Mouse (Mus musculus) splenic B cell, adult 2 months (primary cell): ENCODE data around the gene Itga6.
A peak's percentile ranks its signal among the peaks of the same experiment; 100 is the strongest.

Experiments used
- DNase-seq: peaks from one replicate; pipeline ENCODE4 v3.0.0-alpha.2; 2011; ENCODE audit warnings: low read depth, low spot score
- H3K27me3 ChIP-seq: 2 replicates; pipeline ENCODE4 v1.6.1; 2012; ENCODE audit warnings: mild to moderate bottlenecking, low read length, moderate library complexity, mixed read lengths; ENCODE audit not compliant: control insufficient read depth, poor library complexity, insufficient read depth, severe bottlenecking
- H3K36me3 ChIP-seq: 2 replicates; pipeline ENCODE4 v1.6.1; 2012; ENCODE audit warnings: mild to moderate bottlenecking, low read length, moderate library complexity, mixed read lengths; ENCODE audit not compliant: control insufficient read depth, poor library complexity, insufficient read depth, severe bottlenecking

Gene Itga6

DNA sequence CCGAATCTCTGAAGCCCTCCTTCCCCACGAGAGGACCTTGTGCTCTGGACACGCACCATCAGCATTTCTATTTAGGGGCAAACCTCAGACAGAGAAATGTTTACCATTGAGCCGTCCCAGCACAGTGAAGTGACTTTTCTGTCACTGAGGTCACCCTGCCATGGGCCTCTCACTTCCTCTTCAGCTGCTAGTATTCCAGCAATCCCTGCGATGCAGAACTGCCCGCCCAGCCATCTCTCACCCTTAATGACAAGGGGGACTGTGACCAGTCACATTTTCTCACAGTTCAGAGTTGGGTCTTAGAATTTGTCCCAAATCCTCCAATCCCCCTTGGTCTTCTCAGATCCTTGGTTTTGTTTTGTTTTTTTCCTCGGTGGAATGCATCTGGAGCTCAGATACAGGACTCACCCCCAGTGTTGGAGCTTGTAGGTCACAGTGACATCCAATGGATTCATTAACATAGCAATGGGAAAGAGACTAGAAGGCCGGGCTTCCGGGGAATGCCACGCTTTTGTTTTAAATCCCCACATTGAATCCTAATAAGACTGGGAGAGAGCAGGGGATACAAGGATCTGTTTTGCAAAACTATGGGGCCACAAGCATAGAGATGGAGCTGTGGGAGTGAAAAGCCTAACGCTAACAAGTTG, 432 bp upstream of the Itga6 start:
- peak; percentile 32 for DNase-seq
- Histone ChIP-seq H3K36me3 (no peaks in the 10 kb centered on the region), H3K27me3 (no peaks in the 10 kb centered on the region; the same call in 1 of the 2 replicates)

DNA sequence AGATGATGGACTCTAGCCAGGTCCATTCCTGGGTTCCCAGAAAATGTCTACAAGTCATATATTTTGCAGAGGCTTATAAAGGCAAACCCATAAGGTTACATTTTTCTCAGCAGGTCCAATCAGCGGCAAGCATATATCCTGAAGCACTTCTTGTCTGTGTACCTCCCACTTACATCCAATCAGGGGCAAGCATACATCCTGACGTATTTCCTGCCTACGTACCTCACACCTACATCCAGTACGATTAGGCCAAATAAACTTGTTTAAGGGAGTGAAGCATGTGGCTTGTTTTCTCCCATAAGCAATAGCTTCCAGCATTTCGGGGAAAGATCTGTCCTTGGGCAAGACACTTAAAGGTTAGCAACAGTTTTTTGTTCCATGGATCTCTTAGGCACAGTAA, 3.0 kb downstream of the Itga6 start:
- Histone ChIP-seq H3K36me3 (no peaks in the 10 kb centered on the region), H3K27me3 (no peaks in the 10 kb centered on the region; the same call in 1 of the 2 replicates)
- no peak for DNase-seq

DNA sequence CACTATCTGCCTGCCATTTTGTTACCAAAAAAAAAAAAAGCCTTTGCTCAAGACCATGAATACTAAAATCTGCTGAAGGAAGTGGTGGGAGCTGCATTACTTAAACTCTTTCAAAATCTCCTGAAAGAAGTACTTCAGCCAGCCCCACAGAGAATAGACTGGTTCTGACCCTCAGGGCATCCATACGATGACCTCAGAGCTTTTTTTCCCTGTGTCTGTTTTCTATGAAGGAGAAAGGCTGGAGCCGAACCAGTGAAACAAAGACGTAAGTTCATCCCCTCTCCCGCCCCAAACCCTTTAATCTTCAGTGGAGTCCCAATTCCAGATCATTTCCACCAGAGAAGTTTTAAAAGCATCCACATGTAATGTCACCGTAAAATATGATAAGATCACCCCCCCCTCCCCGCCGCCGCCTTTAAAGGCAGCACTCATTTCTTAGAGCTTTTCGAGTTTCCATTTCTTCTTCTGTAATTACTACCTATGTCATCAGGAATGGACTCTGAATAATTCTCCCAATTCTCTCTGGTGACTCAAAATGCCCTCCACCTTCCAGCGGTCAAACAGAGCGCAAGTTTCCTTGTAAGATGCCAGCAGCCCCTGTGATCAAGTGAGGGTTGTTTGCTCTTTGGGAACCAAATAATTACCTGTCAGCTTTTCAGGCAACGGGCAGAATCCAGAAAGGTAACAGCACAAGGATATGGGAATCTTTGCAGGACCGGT, 4.1 kb downstream of the Itga6 start:
- H3K27me3 ChIP-seq, result no peaks in the 10 kb centered on the region; the same call in 1 of the 2 replicates
- no peaks in the 10 kb centered on the region for H3K36me3 ChIP-seq
- no peak for DNase-seq

DNA sequence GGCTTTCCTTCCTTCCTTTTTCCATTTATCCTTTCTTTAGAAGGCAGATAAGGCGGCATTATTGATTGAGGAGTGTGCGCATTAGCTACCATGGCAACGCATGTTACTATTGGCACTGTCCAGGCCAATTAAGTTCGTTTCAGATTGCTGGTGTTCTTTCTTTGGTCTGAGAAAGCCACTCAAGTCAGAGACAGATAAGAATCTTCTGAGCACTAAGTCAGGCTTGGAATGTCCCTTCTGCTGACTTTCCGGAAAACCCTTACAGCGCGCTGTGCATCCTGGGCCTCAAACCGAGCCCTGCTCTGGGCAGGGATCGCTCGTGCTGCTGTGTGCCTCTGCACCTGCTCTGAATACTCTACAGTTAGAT, 4.7 kb downstream of the Itga6 start:
- no peak for DNase-seq
- no peaks in the 10 kb centered on the region; the same call in 1 of the 2 replicates for H3K27me3 ChIP-seq
- H3K36me3 ChIP-seq, result no peaks in the 10 kb centered on the region

DNA sequence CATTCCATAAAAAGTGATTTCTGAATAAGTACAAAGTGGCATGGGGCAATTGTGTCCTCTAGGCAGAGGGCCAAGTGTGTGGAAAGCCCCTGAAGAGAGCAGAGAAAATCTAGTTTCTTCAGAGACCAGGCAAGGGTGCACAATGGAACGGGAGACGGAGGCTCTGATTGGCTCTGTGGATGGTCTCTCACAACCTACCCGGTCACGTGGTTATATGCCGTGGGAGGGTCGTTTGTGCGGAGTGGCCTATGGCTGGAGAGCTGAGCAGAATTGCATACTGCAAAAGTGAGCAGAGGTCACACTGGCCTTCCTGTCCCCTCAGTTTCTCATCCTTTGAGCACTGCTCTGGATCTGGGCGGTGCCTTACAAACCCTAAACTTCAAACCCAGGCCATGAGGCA, 5.9 kb downstream of the Itga6 start:
- Histone ChIP-seq H3K27me3 (no peaks in the 10 kb centered on the region), H3K36me3 (no peaks in the 10 kb centered on the region)
- DNase-seq, result no peak

DNA sequence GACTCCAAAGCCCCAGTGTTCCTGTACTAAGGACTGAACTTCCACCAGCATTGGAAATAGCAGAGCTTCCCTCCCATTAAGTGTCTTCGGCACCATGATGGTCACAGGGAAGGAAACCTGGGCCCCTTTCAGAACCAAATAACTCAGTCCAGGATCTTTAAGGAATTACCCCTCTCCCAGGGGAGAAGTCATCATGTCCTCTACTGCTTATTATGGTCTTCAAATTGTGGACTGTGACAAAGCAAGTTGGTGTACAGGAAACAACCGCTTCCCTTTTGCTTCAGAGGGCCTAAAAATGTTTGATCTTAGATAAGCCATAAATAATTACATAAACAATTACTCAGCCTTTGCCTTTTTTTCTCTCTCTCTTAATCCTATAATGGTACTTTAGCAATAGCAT, 6.4 kb downstream of the Itga6 start:
- Histone ChIP-seq H3K36me3 (no peaks in the 10 kb centered on the region), H3K27me3 (no peaks in the 10 kb centered on the region)
- no peak for DNase-seq

DNA sequence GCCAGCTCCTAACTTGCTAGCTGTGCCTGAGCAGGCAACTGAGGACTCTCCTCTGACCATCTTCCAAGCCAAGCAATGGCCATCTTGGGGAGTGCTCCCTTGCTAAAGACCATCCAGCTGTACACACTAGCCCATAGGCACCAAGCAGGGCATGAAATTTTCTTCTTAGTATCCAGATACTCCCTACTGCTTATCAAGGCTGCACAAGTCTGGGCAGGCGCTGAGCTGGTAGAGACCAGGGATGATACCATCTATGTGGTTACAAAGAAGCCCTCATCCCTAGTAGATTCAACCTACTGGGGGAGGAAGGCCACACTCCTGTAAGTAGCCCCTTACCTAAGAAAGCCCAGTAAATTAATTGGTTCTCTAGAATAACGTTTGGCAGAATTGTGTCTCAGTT, 7.0 kb downstream of the Itga6 start:
- DNase-seq, result no peak
- Histone ChIP-seq H3K36me3 (no peaks in the 10 kb centered on the region), H3K27me3 (no peaks in the 10 kb centered on the region)

DNA sequence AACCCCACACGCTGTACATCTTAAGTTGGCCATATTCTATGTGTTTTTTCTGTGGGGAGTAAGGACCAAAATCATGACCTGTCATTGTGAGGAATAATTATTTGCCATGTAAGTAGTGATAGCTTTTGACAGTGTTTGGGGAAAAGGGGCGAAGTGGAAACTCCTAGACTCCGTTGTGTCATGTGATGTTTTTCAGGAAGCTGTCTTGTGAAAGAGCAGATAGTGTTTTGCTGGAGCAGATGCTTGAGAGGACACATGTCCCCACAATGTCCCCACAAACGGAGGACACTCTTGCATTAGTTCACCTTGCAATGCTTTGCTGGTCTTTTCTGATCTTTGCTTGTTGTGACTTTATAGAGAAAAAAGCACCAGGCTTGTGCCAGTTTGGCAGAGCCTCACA, 7.7 kb downstream of the Itga6 start:
- no peaks in the 10 kb centered on the region for H3K36me3 ChIP-seq
- no peak for DNase-seq
- no peaks in the 10 kb centered on the region for H3K27me3 ChIP-seq

DNA sequence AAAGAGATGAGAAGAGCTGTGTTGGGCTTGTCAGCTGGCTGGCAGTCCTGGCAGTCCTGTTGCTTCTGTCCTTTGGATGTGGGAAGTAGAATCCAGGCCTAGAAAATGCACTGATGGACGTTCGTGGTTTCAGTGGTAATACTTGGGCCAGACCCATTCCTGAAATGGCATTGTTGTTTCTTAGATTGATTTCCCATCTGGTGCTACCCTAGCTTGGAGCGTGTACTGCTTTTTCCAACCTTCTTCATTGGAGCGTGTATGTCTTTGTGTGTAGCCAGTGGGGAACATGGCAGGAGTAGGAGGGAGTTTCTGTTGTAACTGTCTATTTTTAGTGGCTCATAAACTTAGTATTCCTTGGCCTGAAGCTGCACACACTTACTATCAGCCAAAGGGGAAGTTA, 10.3 kb downstream of the Itga6 start:
- Histone ChIP-seq H3K36me3 (no peaks in the 10 kb centered on the region), H3K27me3 (no peaks in the 10 kb centered on the region)
- no peak for DNase-seq

DNA sequence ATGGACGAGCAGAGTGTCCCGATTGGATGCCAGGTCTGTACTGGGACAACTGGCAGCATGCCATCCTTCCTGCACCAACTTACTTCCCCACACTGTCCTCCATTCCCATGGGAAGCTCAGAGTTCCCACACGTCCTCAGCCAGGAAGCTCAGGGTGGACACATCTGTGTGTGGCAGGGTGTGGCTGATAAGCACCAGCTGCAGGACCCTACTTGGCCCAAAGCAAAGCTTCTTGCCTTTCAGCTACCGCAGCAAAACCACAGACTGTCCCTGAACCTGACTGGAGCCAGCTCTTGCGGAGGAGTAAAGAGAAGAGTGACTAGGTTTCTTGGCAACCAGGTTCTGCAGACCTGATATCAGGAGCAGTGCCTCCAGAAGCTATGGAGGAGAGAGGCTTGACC, 11.7 kb downstream of the Itga6 start:
- DNase-seq, result no peak
- Histone ChIP-seq H3K36me3 (no peaks in the 10 kb centered on the region), H3K27me3 (no peaks in the 10 kb centered on the region)

DNA sequence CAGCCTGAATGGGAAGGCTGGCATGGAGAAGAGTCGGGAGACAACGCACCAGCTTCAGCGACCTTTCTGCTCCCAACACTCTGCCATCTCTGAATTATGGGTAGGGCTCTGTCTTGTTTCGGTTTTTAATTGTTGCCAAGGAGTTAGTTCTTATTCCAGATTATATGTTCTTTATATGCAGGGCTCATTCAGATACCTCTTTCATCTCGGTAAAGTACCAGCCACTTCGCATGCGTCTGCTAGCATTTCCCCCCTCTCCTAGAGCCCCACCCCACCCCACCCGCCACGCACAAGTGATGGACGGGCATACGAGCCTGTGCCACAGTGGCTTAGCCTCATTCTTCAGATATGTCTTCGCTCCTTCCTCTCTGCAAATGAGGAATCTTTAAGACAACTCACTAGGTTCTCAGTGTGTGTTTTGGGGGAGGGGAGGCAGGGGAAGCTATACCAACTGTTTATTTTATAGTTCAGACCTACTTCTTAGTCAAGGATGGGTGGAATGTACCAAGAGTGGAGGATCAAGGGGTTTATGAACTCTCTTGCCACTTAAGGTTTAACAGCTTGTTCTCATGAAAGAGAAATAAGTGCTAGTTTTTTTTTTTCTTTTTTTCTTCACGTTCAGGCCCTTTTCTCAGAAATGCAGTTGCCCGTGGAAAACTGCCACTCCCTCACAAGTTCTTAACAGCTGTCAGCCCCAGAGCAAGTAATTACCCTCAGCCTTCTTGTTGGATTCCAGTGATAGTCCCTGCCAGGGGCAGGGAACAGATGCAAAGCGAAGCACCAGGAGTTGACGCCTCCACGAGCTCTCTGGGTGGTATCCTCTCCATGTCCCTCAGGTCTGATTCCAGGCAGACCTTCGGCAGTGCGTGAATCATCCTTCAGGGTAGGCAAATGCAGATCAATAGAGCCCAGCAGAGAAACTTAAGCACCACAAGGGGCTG, 13.4 kb downstream of the Itga6 start:
- no peak for DNase-seq
- Histone ChIP-seq H3K36me3 (no peaks in the 10 kb centered on the region), H3K27me3 (no peaks in the 10 kb centered on the region)

DNA sequence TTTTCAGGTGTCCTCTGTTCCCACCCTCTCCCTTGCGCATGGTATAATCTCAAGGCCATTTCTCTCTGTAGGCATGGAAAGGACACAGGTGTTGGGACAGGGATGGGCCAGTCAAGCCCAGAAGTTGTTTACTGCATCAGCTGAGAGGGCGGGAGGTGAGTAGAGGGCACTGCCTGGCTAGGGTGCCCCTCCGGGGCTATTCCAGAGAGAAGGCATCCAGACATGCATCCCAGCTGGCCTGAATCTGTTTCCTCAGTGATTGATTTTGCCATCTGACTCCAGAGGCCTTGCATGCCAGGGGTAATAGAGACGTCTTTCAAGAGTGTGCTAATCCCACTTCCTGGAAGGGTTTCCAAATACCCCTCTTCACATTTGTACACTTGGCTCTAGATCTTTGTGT, 14.7 kb downstream of the Itga6 start:
- no peaks in the 10 kb centered on the region for H3K36me3 ChIP-seq
- no peak for DNase-seq
- no peaks in the 10 kb centered on the region for H3K27me3 ChIP-seq

DNA sequence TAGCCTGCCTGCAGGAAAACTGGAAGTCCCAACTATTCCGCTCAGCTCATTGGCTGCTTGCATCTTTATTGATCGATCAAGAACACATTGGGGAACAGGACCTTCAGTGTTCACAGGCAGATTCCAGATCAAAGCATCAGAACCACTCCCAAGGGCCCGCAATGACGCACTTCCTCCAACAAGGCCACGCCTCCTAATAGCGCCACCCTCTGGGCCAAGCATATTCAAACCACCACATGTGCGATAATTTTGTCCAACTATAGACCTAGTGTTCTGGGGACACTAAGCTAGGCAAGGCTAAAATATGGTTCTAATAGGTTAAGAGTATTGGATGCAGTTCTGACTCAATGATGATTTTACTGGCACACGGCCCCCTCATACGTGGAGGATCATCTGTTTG, 15.7 kb downstream of the Itga6 start:
- Histone ChIP-seq H3K27me3 (no peaks in the 10 kb centered on the region), H3K36me3 (no peaks in the 10 kb centered on the region)
- DNase-seq, result no peak

DNA sequence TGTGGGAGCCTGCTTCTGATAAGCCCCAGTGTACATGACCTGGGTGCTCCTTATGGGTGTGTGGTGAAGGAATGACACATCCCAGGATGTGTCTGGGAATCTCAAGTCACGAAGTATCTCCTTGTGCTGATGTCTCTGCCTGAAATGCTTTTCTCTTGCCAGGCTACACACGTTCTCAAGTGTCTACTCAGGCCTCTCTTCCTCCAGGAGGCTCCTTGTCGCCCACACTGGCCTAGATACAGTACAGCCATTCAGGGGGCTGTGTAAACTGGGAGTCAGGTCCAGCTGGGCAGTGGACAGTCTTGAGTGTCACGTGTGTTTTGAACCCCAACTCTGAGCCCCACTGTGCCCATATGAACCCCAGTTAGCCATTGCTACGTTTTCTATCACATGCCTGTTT, 19.1 kb downstream of the Itga6 start:
- Histone ChIP-seq H3K36me3 (no peaks in the 10 kb centered on the region), H3K27me3 (no peaks in the 10 kb centered on the region)
- DNase-seq, result no peak
